Mouse (Mus musculus): ENCODE data around the gene Tex19.2. TPM values are rescaled to one million over a fixed set of nuclear protein-coding genes. Genes with fewer than 3 reads are reported as not detected.
"Not testable (repeated sequence)": the region's sequence is repeated elsewhere in the genome, so short reads cannot be mapped to it uniquely, and the experiment has no call there.

Gene Tex19.2
- polyA plus RNA-seq, 1 experiment from 2014 or later, result not detected

GRCm38 (mm10) chr11:121111051-121111450 lies 7.4 kb downstream of the Tex19.2 start:
- H3K27ac ChIP-seq, result no peak overlapping the region
- H3K27me3 ChIP-seq, result no peaks in the 10 kb centered on the region
- H3K4me1 ChIP-seq (replicated peaks), result 0 out of 2 replicates have a peak, but pooled peaks cover 2% of the 10 kb centered on the region
- ATAC-seq (ENCODE audit: insufficient number of reproducible peaks, insufficient read depth, low FRiP score, low TSS enrichment, low read depth), result no peak
- 95% methylated on average over 3 of the region's 3 CpGs for WGBS
- H3K9ac ChIP-seq (replicated peaks), result no peak overlapping the region
- no peaks in the 10 kb centered on the region for H3K9me3 ChIP-seq
- H3K36me3 ChIP-seq, result no peaks in the 10 kb centered on the region
- no peak overlapping the region for H3K4me3 ChIP-seq (replicated peaks)
- no peak overlapping the region for H3K4me2 ChIP-seq

DNA sequence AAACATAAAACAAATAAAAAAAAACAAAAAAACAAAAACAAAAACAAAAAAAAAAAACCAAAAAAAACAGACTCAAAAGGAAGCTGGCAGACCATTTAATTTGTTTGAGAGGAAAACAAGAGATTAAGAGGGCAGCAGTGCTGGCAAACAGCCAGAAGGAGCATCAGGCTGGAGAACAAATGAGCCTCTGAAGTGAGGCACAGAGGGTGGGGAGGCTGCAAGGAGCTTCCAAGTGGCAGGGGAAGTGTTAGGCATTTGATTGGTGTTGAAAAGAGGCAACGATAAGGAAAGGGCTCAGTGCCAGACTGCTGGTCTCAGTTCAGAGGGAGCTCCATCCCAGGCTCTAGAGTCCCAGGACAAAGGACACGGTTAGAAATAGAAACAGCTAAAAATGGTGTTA lies 8.5 kb downstream of the Tex19.2 start:
- Histone ChIP-seq H3K4me2 (no peak overlapping the region), H3K4me1 (replicated peaks) (0 out of 2 replicates have a peak, but pooled peaks cover 2% of the 10 kb centered on the region), H3K9me3 (no peaks in the 10 kb centered on the region), H3K27ac (no peak overlapping the region), H3K9ac (replicated peaks) (no peak overlapping the region), H3K27me3 (no peaks in the 10 kb centered on the region), H3K4me3 (replicated peaks) (no peak overlapping the region), H3K36me3 (no peaks in the 10 kb centered on the region)
- ATAC-seq (ENCODE audit: insufficient number of reproducible peaks, insufficient read depth, low FRiP score, low TSS enrichment, low read depth), result no peak
- WGBS, result 22% methylated on average over 2 of the region's 2 CpGs

DNA sequence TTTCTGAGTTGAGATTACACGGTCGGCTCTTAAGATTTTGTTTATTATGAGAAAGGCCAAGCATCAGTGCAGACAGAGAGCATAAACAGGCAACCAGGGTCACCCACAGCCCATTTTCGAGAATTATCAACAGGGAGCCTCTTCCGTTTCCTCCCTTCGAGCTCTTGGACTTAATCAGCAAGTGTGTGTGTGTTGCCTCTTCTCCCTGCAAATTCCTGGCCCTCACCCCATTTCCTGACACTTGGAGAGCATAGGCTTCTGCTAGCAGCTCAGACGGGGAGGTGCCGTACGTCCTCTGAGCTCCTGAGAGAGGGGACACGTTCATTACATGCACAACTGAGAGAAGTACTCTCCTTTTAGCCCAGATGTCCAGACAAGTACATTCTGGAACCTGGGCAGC lies 10.4 kb downstream of the Tex19.2 start:
- no peak for ATAC-seq (ENCODE audit: insufficient number of reproducible peaks, insufficient read depth, low FRiP score, low TSS enrichment, low read depth)
- H3K27ac ChIP-seq, result no peak overlapping the region
- 75% methylated on average over 9 of the region's 9 CpGs for WGBS
- H3K4me1 ChIP-seq (replicated peaks), result 0 out of 2 replicates have a peak, but pooled peaks cover 2% of the 10 kb centered on the region
- no peaks in the 10 kb centered on the region for H3K36me3 ChIP-seq
- no peaks in the 10 kb centered on the region for H3K27me3 ChIP-seq
- no peak overlapping the region for H3K4me2 ChIP-seq
- H3K9ac ChIP-seq (replicated peaks), result no peak overlapping the region
- no peaks in the 10 kb centered on the region for H3K9me3 ChIP-seq
- no peak overlapping the region for H3K4me3 ChIP-seq (replicated peaks)

GRCm38 (mm10) chr11:121107242-121107641 lies 11.2 kb downstream of the Tex19.2 start:
- not testable (repeated sequence) for H3K4me1 ChIP-seq (replicated peaks); H3K36me3 ChIP-seq; H3K9me3 ChIP-seq; H3K9ac ChIP-seq (replicated peaks); ATAC-seq (ENCODE audit: insufficient number of reproducible peaks, insufficient read depth, low FRiP score, low TSS enrichment, low read depth); H3K4me2 ChIP-seq; H3K27ac ChIP-seq; H3K27me3 ChIP-seq; H3K4me3 ChIP-seq (replicated peaks)
- WGBS, result 80% methylated on average over 1 of the region's 1 CpGs

GRCm38 (mm10) chr11:121101124-121101805 lies 17.2 kb downstream of the Tex19.2 start:
- H3K27me3 ChIP-seq, result no peaks in the 10 kb centered on the region
- H3K9me3 ChIP-seq, result no peaks in the 10 kb centered on the region
- no peak overlapping the region for H3K4me2 ChIP-seq
- 0 out of 2 replicates have a peak, but pooled peaks cover 4% of the 10 kb centered on the region for H3K4me1 ChIP-seq (replicated peaks)
- 83% methylated on average over 4 of the region's 4 CpGs for WGBS
- H3K9ac ChIP-seq (replicated peaks), result no peak overlapping the region
- H3K36me3 ChIP-seq, result no peaks in the 10 kb centered on the region
- no peak overlapping the region for H3K4me3 ChIP-seq (replicated peaks)
- no peak for ATAC-seq (ENCODE audit: insufficient number of reproducible peaks, insufficient read depth, low FRiP score, low TSS enrichment, low read depth)
- H3K27ac ChIP-seq, result no peak overlapping the region

DNA sequence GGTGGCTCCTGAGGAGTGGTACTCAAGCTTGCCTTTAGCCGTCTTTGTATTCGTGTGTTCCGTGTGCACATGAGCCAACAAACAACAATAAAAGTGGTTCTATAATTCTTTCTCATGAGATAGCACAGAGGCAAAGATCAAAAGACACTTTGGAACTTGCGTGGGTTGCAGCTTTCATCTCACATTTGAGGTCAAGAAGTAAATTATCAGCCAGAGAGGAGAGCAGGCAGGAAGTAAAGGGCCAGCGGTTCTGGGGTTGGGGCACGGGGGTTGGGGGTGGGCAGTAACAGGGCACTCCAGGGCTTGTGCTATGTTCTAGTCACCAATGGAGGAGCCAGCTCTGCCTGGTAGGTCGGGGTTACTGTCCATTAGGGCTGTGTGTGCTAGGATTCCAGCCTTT lies 17.8 kb downstream of the Tex19.2 start:
- H3K9me3 ChIP-seq, result no peaks in the 10 kb centered on the region
- H3K4me1 ChIP-seq (replicated peaks), result 0 out of 2 replicates have a peak, but pooled peaks cover 4% of the 10 kb centered on the region
- no peak overlapping the region for H3K27ac ChIP-seq
- no peak overlapping the region for H3K4me3 ChIP-seq (replicated peaks)
- ATAC-seq (ENCODE audit: insufficient number of reproducible peaks, insufficient read depth, low FRiP score, low TSS enrichment, low read depth), result no peak
- no peaks in the 10 kb centered on the region for H3K36me3 ChIP-seq
- no peaks in the 10 kb centered on the region for H3K27me3 ChIP-seq
- 39% methylated on average over 7 of the region's 7 CpGs for WGBS
- H3K4me2 ChIP-seq, result no peak overlapping the region
- H3K9ac ChIP-seq (replicated peaks), result no peak overlapping the region

- Histone ChIP-seq H3K9me3 (no peaks in the 10 kb centered on the region), H3K4me1 (replicated peaks) (0 out of 2 replicates have a peak, but pooled peaks cover 4% of the 10 kb centered on the region), H3K27me3 (no peaks in the 10 kb centered on the region), H3K36me3 (no peaks in the 10 kb centered on the region), H3K4me2 (no peak overlapping the region), H3K4me3 (replicated peaks) (no peak overlapping the region), H3K27ac (no peak overlapping the region), H3K9ac (replicated peaks) (no peak overlapping the region)
- WGBS, result 76% methylated on average over 7 of the region's 7 CpGs
- ATAC-seq (ENCODE audit: insufficient number of reproducible peaks, insufficient read depth, low FRiP score, low TSS enrichment, low read depth), result no peak
Measured at GRCm38 (mm10) chr11:121099762-121100161, 18.7 kb downstream of the Tex19.2 start.

DNA sequence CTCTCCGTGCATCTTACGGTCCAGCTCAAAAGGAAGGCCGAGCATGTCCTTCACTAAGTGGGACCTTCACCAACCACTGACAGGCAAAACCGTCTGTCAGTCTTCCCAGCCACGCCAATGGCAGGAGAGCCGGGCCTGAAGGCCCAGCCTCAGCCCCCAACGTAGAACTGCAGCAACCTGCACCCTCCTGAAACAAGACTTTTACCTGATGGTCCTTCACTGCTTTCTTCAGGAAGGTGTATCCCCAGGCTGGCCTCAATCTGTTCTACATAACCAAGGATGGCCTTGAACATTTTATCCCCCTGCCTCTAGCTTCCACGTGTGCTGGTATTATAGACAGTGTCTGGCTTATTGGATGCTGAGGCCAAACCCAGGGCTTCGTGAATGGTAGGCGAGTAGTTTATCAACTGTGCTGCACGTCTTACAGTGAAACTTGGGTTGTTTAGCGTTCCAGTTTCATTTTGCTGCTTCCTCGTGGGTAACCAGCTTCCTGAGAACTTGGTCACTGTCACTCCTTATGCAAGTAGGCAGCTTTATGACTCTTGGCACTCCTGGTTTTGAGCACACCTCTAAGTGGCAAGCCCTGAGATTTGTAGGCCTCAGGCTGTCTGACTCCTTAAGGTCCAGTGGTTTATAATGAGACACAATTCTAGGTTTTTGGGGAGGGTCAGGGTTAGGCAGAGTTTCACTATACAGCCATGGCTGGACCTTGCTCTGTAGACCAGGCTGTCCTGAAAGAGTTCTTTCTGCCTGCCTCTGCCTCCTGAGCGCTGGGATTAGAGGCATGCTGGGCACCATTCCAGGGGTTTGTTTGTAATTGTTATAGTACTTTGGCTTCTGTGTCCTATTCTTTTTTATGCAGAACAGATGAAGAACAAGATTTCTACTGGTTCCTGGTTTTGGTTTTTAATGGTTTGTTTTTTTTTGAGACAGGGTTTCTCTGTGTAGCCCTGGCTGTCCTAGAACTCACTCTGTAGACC lies 25.6 kb downstream of the Tex19.2 start:
- 88% methylated on average over 14 of the region's 14 CpGs for WGBS
- ATAC-seq (ENCODE audit: insufficient number of reproducible peaks, insufficient read depth, low FRiP score, low TSS enrichment, low read depth), result no peak
- no peaks in the 10 kb centered on the region for H3K27me3 ChIP-seq

DNA sequence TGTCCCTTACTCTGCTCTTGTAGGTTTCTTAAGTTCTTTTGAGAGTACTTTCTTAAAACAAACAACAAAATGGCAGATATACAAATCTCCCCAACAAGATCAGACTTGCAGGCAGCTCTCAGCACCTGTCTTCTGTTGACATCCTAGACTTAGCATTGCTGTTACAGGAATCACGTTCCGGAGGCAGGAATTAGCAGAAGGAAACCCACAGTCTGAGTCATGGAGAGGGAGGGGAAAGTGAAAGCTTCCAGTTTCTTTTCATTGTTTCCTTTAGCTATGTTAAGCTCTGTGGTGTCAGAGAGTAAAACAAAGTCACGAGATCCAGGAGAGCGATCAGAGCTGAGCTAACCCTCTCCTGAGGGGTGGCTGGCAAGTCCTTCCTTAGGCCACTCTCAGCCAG lies 27.5 kb downstream of the Tex19.2 start:
- Histone ChIP-seq H3K4me2 (no peak overlapping the region), H3K27ac (no peak overlapping the region), H3K9ac (replicated peaks) (no peak overlapping the region), H3K4me3 (replicated peaks) (no peak overlapping the region), H3K9me3 (no peaks in the 10 kb centered on the region), H3K27me3 (no peaks in the 10 kb centered on the region), H3K36me3 (no peaks in the 10 kb centered on the region), H3K4me1 (replicated peaks) (no peaks in the 10 kb centered on the region)
- ATAC-seq (ENCODE audit: insufficient number of reproducible peaks, insufficient read depth, low FRiP score, low TSS enrichment, low read depth), result no peak
- 65% methylated on average over 4 of the region's 4 CpGs for WGBS

More for the DNA sequence above, 25.6 kb downstream of the Tex19.2 start:
- no peak overlapping the region for H3K9ac ChIP-seq (replicated peaks)
- no peaks in the 10 kb centered on the region for H3K9me3 ChIP-seq
- no peak overlapping the region for H3K27ac ChIP-seq
- no peaks in the 10 kb centered on the region for H3K36me3 ChIP-seq
- H3K4me1 ChIP-seq (replicated peaks), result no peaks in the 10 kb centered on the region
- no peak overlapping the region for H3K4me3 ChIP-seq (replicated peaks)
- H3K4me2 ChIP-seq, result no peak overlapping the region

DNA sequence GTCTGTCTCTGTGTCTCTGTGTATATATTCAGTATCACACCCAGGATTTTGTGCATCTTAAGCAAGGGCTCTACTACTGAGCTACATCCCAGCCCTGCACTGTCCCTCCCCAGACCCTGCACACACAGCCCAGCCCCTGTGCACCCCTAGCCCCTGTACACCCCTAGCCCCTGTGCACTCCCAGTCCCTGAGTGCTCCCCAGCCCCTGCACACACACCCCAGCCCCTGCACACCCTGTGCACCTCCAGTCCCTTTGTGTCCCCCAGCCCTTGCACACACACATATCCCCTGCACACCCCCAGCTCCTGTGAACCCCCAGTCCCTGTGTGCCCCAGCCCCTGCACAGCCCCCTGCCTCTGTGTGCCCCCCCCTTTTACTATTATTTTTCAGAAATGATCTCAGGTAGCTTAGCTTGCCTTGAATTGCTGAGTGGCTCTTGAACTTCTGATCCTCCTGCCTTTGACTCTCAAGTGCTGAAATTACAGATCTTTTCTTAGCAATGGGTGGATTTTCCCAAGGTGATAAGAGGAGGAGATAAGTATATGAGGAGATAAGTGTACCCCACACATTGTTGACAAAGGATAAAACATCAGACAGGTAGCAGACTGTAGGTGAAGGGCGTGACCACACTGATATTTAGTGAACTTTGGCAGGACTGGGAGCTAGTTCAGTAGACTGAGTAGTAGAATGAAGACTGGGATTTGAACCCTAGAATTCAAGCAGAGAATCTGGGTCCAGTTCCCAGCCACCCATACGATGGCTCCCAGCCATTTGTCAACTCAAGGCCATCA lies 28.5 kb downstream of the Tex19.2 start:
- Histone ChIP-seq H3K4me3 (replicated peaks) (no peak overlapping the region), H3K4me1 (replicated peaks) (no peaks in the 10 kb centered on the region), H3K27me3 (no peaks in the 10 kb centered on the region), H3K27ac (no peak overlapping the region), H3K4me2 (no peak overlapping the region), H3K9ac (replicated peaks) (no peak overlapping the region), H3K9me3 (no peaks in the 10 kb centered on the region), H3K36me3 (no peaks in the 10 kb centered on the region)
- no peak for ATAC-seq (ENCODE audit: insufficient number of reproducible peaks, insufficient read depth, low FRiP score, low TSS enrichment, low read depth)
- WGBS, result 90% methylated on average over 2 of the region's 2 CpGs

- WGBS, result 73% methylated on average over 6 of the region's 6 CpGs
- Histone ChIP-seq H3K4me2 (no peak overlapping the region), H3K9ac (replicated peaks) (no peak overlapping the region), H3K36me3 (no peaks in the 10 kb centered on the region), H3K27ac (no peak overlapping the region), H3K9me3 (no peaks in the 10 kb centered on the region), H3K4me3 (replicated peaks) (no peak overlapping the region), H3K27me3 (no peaks in the 10 kb centered on the region), H3K4me1 (replicated peaks) (no peaks in the 10 kb centered on the region)
- no peak for ATAC-seq (ENCODE audit: insufficient number of reproducible peaks, insufficient read depth, low FRiP score, low TSS enrichment, low read depth)
Measured at GRCm38 (mm10) chr11:121088997-121089396, 29.5 kb downstream of the Tex19.2 start.

All from limb, embryonic 12.5 days (tissue).